Comparison of ENCODE assay signal across 34 mouse cellular contexts in the genomic region with DNA sequence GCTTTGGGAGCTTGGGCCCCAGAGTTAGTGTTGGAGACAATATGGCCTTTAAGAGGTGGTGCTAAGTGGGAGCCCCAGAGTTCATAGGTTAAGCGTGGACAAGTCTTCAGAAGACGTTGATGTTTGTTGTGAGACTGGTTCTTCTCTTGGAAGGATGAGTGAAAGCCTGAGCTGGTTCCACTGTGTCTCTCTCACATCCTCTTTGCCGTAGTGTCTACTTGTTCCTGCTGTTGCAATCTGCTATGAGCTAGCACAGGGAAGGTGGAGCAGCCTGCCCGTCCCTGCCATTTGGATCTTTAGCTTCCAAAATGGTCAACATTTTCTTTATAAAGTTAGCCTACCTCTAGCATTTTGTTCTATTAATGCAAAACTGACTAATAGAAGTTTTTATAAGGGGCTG.
"Had no signal": no experiment of that assay in that cellular context is flagged by ENCODE, and none has a peak within 500 bp of the region (broad histone marks: within the 10 kb centered on the region; RNA-seq: fewer than 3 reads in every experiment).

No protein-coding gene starts in this region.

- ATAC-seq: hindbrain, embryonic 16.5 days; hindbrain, postnatal 0 days; inflammation-experienced regulatory T-cells, adult 6 months; intestine, embryonic 15.5 days; intestine, embryonic 16.5 days; intestine, postnatal 0 days had no signal

- DNase-seq: heart, postnatal 14 days; heart, postnatal 36 days; heart, postnatal 4 days; kidney, adult 11 months; kidney, adult 2 months; kidney, adult 8-10 months; kidney, adult 9 months; kidney, postnatal 10 days; kidney, postnatal 14 days; kidney, postnatal 25 days; kidney, postnatal 36 days; kidney, postnatal 4 days; layer of hippocampus, adult 9-11 months; layer of hippocampus, postnatal 36 days had no signal

- H3K36me3 ChIP-seq: heart, embryonic 15.5 days; intestine, embryonic 15.5 days had no signal

- H3K9ac ChIP-seq: heart, embryonic 12.5 days; heart, embryonic 13.5 days; heart, embryonic 15.5 days; hindbrain, embryonic 12.5 days; hindbrain, embryonic 13.5 days; hindbrain, embryonic 14.5 days; hindbrain, embryonic 15.5 days; intestine, embryonic 15.5 days; kidney, embryonic 15.5 days had no signal

- H3K4me2 ChIP-seq: heart, embryonic 11.5 days; heart, embryonic 12.5 days; heart, embryonic 13.5 days; heart, embryonic 15.5 days; hindbrain, embryonic 12.5 days; hindbrain, embryonic 13.5 days; hindbrain, embryonic 14.5 days; hindbrain, embryonic 15.5 days; intestine, embryonic 15.5 days; kidney, embryonic 15.5 days had no signal

- H3K4me1 ChIP-seq: hindbrain, embryonic 10.5 days; hindbrain, embryonic 13.5 days; hindbrain, embryonic 15.5 days; intestine, embryonic 15.5 days had no signal

- H3K27me3 ChIP-seq: heart, embryonic 12.5 days; heart, embryonic 13.5 days; heart, embryonic 15.5 days; hindbrain, embryonic 12.5 days; hindbrain, embryonic 13.5 days; hindbrain, embryonic 15.5 days; intestine, embryonic 15.5 days; kidney, embryonic 15.5 days had no signal

- H3K9me3 ChIP-seq: heart, embryonic 10.5 days; heart, embryonic 12.5 days; heart, embryonic 13.5 days; heart, embryonic 15.5 days; hindbrain, embryonic 10.5 days; hindbrain, embryonic 12.5 days; hindbrain, embryonic 13.5 days; hindbrain, embryonic 15.5 days; intestine, embryonic 15.5 days; kidney, embryonic 15.5 days had no signal

- H3K27ac ChIP-seq: heart, embryonic 10.5 days; heart, embryonic 13.5 days; heart, embryonic 15.5 days; hindbrain, embryonic 10.5 days; hindbrain, embryonic 12.5 days; hindbrain, embryonic 13.5 days; hindbrain, embryonic 14.5 days; hindbrain, embryonic 15.5 days; hindbrain, postnatal 0 days; intestine, embryonic 15.5 days; kidney, embryonic 15.5 days; kidney, postnatal 0 days; layer of hippocampus, adult 2 months; left cerebral cortex, adult 2 months had no signal

- H3K4me3 ChIP-seq: heart, embryonic 10.5 days; heart, embryonic 12.5 days; heart, embryonic 13.5 days; heart, embryonic 15.5 days; hindbrain, embryonic 10.5 days; hindbrain, embryonic 12.5 days; hindbrain, embryonic 13.5 days; hindbrain, embryonic 15.5 days; intestine, embryonic 15.5 days; kidney, embryonic 15.5 days; layer of hippocampus, adult 2 months; left cerebral cortex, adult 2 months had no signal
